Mouse (Mus musculus): Measurements from ENCODE around the gene Hecw2.

GRCm38 (mm10) chr1:53794279-53794678 lies 400.7 kb downstream of the Hecw2 start:
- TF ChIP-seq CTCF (IDR thresholded peaks at IDR 0.05; ENCODE audit: control insufficient read depth, insufficient read depth, low read length) (no peak), POLR2A (IDR thresholded peaks at IDR 0.05; ENCODE audit: borderline replicate concordance, control insufficient read depth, low read depth, low read length) (no peak)
